Mouse (Mus musculus) activated CD4-positive, CD25-positive, alpha-beta regulatory T cell, adult 4 months (primary cell): Measurements from ENCODE around the gene Atg9b. TPM values are rescaled to one million over a fixed set of nuclear protein-coding genes. Genes with fewer than 3 reads are reported as not detected.

Experiments
- ATAC-seq: one replicate; pipeline ENCODE4 v1.8.0; 2017
- polyA plus RNA-seq, 2 experiments: library from polyadenylated mRNA; unstranded; fragments of 100-300 nt; shearing (Covaris generic); gene quantifications; one replicate each; pipeline ENCODE4 v1.2.1; 2017

Atg9b gene
- 1 to 10 TPM; 2.2 to 2.9 TPM for polyA plus RNA-seq

- no peak for ATAC-seq
Measured at GRCm38 (mm10) chr5:24391864-24392263, at the start of gene Atg9b. Atg9b (minus strand) TSS chr5:24392143.

GRCm38 (mm10) chr5:24441187-24441586 is 49.2 kb upstream of the Atg9b start:
- no peak for ATAC-seq

DNA sequence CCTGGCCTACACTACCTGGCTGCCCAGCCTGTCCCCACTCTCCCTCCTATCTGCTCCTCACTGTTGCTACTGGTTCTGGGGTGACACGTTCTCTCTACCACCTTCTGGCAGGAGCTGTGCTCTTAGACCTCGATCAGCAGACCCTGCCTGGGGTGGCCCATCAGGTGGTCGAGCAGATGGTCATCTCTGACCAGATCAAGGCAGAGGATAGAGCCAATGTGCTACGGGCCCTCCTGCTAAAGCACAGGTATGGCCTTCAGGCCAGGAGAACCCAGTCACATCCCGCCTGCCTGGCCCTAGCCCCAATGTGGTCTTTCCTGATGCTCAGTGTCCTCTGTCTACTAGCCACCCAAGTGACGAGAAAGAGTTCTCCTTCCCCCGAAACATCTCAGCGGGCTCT is 42.0 kb upstream of the Atg9b start:
- ATAC-seq = no peak

GRCm38 (mm10) chr5:24428596-24428995 is 36.7 kb upstream of the Atg9b start:
- ATAC-seq = no peak

DNA sequence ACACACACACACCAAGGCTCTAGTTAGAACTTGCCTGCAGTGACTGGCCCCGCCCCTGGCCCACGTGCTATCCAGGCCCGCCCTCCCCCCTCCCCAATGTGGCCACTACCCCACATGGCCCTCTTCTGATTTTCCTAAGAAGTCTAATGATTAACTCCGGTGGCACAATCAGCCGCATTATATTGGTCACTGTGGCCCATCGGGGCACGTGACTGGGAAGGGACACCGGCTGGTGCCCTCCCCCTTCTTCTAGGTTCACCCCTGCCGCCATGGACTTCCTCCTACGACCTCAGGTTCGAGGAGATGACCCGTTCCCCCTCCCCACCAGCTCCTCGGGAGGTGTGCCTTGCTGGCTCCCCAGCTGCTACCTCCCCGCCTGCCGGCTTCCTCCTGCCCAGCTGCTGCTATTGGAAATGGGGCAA is 36.0 kb upstream of the Atg9b start:
- no peak for ATAC-seq

DNA sequence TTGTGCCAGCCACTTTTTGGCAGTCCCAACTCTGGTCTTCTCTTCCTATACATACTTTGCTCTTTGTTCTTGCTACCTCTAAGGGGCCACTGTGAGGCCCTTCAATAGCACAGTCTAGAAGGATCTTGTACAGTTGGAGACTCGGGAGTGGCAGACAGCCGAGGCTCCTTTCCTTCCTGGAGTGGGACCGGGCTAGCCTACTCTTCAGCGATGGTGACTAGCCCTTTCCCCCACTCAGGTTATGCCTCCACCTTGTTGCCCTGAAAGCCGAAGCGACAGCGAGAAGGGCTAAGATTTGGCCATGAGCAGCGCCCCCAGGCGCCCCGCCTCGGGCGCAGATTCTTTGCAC is 35.3 kb upstream of the Atg9b start:
- ATAC-seq = no peak

DNA sequence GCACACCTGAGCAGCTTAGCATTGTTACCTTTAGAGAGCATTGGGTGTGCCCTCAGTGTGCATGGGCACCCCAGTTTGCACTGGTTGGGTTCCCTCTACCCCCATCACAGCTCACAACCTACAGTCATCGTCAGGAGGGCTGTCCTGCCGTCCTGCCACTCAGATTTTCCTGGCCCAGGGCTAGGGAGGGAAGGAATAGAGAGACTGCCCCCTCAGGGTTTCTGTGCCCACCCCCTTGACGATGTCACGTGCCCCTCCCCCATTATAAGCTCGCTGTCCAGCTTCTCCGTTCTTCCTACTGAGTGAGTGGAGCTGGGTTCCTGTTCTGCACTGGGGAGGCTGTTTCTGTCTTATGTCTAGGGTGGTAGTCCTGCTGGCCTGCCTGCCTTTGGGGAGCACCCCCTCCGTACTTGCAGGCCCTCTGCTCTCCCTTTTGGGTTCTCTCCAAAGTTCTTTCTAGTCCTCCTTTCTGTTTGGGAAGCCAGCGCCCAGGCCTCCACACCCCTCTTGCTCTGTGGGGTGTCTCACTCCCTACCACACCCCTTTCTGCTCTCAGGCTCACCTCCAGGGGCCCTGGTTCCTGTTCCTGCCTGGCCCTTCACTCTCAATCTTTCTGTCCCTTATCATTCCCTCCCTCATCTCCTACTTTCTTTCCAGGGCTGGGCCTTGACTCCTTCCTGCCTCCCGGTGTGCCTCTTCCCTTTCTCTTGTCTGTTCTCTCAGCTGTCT is 34.8 kb upstream of the Atg9b start:
- no peak for ATAC-seq

GRCm38 (mm10) chr5:24426037-24426432 is 34.1 kb upstream of the Atg9b start:
- no peak for ATAC-seq

GRCm38 (mm10) chr5:24425421-24426036 is 33.6 kb upstream of the Atg9b start:
- no peak for ATAC-seq

DNA sequence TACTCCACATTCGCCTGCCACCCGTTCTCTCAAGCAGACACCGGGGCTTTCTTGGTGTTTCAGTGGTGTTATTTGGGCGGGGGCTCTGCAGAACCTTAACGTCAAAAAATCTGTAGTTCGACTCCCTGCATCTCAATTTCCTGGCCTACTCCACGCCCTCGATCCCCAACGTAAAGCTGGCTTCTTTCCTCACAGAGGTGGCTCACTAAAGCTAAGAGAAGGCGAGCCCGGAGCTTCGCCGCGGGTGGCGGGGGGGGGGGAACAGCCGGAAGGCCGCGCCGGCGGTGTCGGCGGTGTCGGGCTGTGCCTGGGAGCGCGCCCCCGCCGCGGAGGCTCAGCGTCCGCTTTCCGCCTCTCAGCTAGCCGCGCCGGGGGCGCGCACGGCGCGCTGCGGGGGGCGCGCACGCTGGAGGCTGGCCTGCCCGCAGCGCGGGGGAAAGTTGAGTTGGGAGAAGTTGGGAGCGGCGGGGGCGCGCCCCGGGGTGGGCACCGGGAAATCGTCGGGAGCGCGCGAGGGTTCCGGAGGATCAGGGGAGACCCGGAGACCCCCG is 33.0 kb upstream of the Atg9b start:
- peak; percentile 41 for ATAC-seq

DNA sequence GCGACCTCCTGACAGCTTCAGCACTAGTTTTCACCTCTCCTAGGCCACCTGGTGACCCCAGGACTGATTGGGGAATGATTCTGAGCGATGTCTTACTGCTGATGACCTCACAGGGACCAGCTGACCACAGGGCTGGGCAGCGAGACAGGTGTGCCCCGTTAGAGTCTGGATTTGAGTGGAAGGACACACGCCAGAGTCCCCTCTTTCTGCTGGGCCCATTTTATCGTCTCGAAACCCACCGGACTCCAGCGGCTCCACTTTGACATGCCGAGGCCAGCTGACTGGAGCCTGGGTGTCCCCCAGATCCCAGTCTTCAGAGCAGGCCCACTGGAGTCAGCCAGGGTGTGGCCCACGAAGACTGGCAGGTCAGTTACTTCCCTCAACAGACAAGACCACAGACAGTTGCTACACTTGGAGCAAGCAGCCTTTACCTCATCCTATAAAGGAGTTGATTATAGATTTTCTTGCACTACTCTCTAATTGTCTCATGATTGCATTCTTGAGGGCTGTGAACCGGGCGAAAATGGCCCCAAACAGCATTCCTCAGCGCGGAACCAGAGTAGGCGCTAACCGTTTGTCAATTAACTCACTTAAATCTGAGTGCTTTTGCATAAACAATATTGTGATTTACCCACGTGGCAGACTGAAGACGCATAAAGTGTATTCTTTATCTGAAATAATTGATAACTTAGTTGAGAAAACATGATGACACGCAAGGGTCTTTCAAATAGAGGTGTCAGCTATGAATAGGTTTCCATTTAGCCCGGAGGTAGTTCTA is 32.2 kb upstream of the Atg9b start:
- no peak for ATAC-seq

GRCm38 (mm10) chr5:24423129-24424003 is 31.4 kb upstream of the Atg9b start, which contains the start of the genes Cdk5 and Slc4a2:
Cdk5 (minus strand) TSS chr5:24423530.
Slc4a2 (plus strand) TSS chr5:24423837.
- peak; percentile 93 for ATAC-seq

DNA sequence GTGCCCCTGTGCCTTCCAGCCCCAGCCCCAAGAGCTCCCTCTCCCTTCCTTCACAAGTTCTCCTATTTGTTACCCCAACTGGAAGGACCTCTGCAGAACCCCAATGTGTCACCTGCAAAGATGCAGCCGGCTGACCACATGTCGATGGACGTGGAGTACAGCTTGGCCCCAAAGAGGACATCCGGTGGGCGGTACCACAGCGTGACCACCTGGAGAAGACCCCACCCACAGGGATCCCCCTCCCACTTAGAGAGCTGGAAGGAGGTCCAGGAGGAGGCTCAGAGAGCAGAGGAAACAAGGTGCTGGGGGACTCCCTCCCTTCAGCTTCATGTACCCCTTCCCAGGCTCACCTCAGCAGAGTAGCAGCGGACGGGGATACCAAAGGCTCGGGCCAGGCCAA is 28.4 kb upstream of the Atg9b start:
- no peak for ATAC-seq

DNA sequence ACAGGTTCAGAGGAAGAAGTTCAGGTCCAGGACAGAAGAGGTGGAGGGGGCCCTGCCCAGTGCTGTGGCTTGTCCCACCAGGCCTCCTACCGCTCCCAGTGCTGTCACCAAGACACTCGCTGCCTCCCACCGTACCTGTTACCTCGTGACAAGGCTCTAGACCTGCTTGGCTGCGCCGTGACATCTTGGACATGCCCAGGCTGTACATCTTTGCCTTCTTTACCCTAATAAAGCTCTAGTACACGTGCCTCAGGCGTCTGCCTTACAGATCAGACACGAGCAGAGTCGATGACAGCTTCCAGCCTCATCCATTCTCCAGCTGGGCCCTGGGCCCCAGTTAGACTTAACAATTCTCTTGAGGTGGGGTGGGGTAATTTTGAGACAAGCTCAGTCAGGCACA is 25.6 kb upstream of the Atg9b start:
- no peak for ATAC-seq

DNA sequence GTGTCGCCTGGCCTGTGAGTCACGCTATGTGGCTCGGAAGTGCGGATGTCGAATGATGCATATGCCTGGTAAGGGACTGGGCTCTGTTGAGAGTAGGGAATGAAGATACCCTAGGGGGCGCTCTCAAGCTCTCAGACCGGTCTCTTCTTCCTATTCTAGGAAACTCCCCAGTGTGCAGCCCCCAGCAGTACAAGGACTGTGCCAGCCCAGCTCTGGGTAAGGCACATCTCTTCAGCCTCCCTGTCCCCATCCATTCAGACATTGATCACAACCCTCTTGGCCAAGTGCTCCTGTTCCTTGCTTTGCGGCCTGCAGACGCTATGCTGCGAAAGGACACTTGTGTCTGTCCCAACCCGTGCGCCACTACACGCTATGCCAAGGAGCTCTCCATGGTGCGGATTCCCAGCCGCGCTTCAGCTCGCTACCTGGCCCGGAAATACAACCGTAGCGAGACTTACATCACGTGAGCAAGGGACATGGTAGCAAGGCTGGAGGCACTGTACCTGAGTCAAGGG is 24.3 kb upstream of the Atg9b start:
- peak; percentile 91 for ATAC-seq

DNA sequence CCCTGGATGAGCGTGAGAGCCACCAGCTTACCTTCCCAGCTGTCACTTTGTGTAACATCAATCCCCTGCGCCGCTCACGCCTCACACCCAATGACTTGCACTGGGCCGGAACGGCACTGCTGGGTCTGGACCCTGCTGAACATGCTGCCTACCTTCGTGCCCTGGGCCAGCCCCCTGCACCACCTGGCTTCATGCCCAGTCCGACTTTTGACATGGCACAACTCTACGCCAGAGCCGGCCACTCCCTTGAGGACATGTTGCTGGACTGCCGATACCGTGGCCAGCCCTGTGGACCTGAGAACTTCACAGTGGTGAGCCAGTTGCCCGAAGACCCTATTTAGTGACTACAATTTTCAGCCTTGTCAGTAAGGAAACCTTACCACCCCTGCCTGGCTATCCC is 22.0 kb upstream of the Atg9b start:
- no peak for ATAC-seq

DNA sequence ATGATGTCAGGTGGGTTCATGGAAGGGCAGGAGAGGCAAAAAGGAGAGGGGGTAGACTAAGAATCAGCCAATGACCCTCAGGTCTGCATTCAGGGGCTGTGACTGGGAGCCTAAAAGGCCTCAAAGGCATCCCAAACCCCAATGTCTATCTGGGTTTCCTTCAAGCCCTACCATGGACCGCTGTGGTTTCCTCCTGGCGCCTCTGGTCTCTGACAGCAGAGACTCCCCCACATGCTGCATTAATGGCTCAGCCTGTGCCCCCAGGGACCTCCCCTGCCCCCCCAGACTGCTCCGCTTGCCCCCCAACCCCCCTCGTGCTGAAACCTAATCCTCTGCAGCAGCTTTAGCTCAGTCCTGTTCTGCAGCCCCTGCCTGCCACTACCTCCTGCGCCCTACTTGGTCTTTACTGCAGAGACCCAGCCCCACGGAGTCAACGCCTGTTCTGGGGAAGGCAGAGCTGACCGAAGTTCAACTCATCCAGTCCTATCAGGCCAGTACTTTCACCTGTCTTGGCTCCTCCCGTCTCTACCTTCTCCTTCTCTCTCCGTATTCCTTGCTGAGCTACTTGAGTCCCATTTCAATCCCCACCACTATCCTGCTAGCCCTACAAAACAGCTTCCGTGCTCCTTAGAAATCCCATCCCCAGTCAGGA is 21.2 kb upstream of the Atg9b start, which contains the start of gene Asic3:
TSS of gene Asic3 (plus strand) at position 351 of the 652 bp plus-strand sequence.
- ATAC-seq = no peak

DNA sequence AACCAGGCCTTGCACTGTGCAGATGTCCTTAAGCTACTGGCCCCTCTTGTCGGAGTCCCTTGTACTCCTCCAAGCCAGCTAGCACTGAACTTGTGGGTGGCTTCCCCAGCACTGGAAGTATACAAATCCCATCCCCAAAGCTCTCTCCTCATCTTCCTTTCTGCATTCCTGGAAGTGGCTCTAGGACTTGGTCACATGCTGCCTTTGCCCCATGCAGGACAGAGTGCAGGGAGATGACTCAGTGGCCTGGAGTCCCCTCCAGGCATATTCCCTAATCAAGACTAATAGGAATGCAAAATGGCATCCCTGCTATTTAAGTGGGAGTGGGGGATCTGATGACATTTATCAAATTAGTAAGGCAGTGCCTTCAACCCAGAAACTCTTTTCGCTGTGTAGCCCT is 20.1 kb upstream of the Atg9b start:
- ATAC-seq = no peak

DNA sequence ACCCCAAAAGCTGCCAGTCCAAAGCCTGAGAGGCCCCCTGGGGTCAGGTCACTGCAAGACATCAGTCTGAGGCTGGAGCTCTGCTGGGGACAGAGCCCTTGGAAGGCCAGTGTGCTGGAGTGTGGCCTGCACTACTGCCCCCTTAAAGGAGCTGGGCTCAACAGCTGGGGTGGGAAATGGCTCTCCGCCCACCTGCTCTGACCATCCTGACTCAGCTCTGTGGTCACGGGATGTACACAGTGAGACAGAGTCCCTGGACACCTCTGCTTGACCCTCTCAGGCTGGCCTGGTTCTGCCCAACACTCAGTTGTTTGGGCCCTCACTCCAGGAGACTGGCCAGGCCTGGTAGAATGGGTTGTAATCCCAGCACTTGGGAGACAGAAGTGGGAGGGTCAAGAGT is 17.5 kb upstream of the Atg9b start:
- ATAC-seq = no peak

DNA sequence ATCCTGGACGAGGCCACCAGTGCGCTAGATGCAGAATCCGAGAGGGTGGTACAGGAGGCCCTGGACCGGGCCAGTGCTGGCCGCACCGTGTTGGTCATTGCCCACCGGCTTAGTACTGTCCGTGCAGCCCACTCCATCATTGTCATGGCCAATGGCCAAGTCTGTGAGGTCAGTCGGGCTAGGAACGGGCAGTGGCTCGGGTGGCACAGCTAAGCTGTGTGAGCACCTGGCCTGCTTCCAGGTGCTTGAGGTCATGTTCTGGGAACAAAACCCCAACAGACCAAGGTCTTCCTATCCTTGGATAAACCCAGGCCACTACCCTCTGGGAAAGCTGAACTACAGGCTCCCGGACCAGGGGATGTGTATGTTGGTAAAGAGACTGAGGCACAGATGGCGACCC is 16.7 kb upstream of the Atg9b start:
- ATAC-seq = no peak

DNA sequence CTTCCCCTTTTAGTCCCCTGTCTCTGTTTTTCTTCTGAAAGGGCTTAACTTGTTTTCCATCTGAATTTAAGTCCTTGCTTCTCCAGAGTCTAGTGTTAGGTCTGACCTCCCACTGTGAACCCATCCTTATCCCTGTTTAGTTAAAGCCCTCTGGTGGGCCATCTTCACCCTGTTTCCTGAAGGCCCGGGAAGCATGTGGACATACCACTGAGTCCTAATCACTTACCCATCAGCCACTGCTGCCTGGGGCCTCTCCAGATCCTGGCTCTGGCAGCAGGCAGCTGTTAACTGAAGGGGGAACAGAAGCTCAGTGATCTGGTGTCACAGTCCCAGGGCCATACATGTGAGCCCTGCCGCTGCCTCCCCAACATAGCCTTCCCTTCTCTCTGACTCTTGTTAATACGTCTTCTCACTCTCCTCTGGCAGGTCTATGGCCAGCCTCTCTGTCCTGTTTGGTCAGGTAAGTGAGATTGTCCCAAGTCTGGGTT is 13.5 kb upstream of the Atg9b start:
- no peak for ATAC-seq
